Mouse (Mus musculus): Measurements from ENCODE around the gene Pde1c.

GRCm38 (mm10) chr6:56257555-56258297 is 311.2 kb downstream of the Pde1c start:
- TF ChIP-seq POLR2A (IDR thresholded peaks at IDR 0.05; ENCODE audit: control insufficient read depth, low read depth, low read length) (no peak), CTCF (IDR thresholded peaks at IDR 0.05; ENCODE audit: control insufficient read depth, insufficient read depth, insufficient replicate concordance, low read depth, low read length) (no peak)
